Mouse (Mus musculus): Measurements from ENCODE around the gene Zfp648. TPM values are rescaled to one million over a fixed set of nuclear protein-coding genes. Genes with fewer than 3 reads are reported as not detected.
A peak's percentile ranks its signal among the peaks of the same experiment; 100 is the strongest.

Gene Zfp648
- polyA plus RNA-seq, 1 experiment from 2014 or later: 0.16 TPM

DNA sequence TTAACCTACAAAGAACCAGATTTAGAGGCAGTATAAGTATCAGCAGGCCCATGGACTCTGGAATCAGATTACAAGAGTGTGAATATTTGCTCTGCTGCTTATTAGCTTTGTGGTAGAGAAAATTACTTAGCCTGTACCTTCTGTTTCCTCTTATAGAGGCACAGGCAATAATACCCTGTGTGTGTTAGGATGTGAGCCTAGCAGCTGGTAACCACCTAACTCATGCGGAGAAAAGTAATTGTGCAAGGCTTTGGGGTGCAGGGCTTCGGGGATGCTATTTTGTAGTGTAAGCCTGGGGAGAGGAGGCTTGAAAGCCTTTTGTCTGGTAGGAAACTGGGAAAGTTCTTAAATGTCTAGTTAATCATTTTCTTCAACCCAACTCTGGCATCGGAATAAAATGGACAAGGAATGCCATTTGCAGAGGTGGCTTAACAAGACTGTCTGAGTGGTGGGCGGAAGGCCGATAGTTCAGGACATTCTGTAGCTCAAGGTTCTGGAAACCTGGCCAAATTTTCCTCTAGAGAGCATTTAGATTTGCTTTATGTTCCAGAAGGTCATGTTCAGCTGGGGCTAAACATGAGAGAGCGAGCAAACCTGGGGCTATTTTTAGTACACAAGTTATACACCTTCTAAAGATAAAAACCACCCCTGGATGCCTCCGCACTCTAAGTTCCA is 17.8 kb upstream of the Zfp648 start:
- H3K4me3 ChIP-seq: no peak overlapping the region
- H3K9ac ChIP-seq: no peak overlapping the region
- H3K27ac ChIP-seq: no peak overlapping the region
- H3K4me1 ChIP-seq (replicated peaks): no peaks in the 10 kb centered on the region
- no peaks in the 10 kb centered on the region for H3K9me3 ChIP-seq (replicated peaks)
- 80% methylated on average over 7 of the region's 7 CpGs for WGBS
- no peak overlapping the region for H3K4me2 ChIP-seq
- no peak for ATAC-seq (replicated peaks; ENCODE audit: insufficient number of reproducible peaks, insufficient read depth, low FRiP score, low read depth)
- H3K36me3 ChIP-seq: no peaks in the 10 kb centered on the region
- H3K27me3 ChIP-seq: no peaks in the 10 kb centered on the region

DNA sequence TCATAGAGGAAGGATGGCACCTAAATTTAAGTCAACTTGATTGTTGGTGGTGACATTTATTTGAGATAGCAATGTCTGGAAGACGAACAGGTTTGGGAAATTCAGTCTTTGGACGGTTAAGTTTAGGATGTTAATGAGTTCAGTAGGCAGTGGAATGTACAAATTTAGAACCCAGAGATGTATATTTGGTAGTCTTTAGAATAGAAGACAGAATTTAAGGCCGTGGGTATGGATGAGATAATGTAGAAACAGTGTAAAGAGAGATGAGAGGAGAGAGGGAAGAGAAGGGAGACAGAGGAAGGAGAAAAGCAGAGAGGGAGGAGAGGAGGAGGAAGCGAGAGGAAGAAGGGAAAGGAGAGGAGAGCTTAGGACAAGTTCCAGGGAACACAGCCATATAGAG is 12.8 kb upstream of the Zfp648 start:
- Histone ChIP-seq H3K27me3 (no peaks in the 10 kb centered on the region), H3K4me3 (no peak overlapping the region), H3K9me3 (replicated peaks) (no peaks in the 10 kb centered on the region), H3K27ac (no peak overlapping the region), H3K9ac (no peak overlapping the region), H3K4me1 (replicated peaks) (no peaks in the 10 kb centered on the region), H3K4me2 (no peak overlapping the region), H3K36me3 (no peaks in the 10 kb centered on the region)
- no peak for ATAC-seq (replicated peaks; ENCODE audit: insufficient number of reproducible peaks, insufficient read depth, low FRiP score, low read depth)
- 78% methylated on average over 4 of the region's 4 CpGs for WGBS

DNA sequence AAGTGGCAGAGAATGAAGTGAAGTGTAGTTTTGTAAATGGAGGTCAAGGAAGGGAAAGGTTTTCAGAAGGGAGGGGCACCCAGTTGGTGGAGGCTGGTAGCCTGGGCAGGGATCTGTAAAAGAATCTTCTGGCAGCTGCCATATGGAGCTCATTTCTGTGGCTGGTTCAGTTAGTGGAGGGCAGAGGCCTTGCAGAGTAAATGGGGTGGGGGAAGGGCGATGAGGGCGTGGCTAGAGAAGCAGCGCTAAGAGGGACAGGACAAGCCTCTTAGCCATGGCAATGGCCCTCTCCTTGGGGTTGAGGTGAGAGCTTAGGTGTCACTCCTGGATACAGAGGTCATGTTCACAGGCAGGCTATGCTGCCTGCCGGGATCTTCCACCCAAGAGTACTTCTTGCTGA is 12.4 kb upstream of the Zfp648 start:
- H3K4me3 ChIP-seq: no peak overlapping the region
- H3K36me3 ChIP-seq: no peaks in the 10 kb centered on the region
- WGBS: 34% methylated on average over 4 of the region's 4 CpGs
- H3K27ac ChIP-seq: no peak overlapping the region
- H3K4me2 ChIP-seq: no peak overlapping the region
- no peaks in the 10 kb centered on the region for H3K27me3 ChIP-seq
- H3K9me3 ChIP-seq (replicated peaks): no peaks in the 10 kb centered on the region
- no peaks in the 10 kb centered on the region for H3K4me1 ChIP-seq (replicated peaks)
- no peak overlapping the region for H3K9ac ChIP-seq
- no peak for ATAC-seq (replicated peaks; ENCODE audit: insufficient number of reproducible peaks, insufficient read depth, low FRiP score, low read depth)

DNA sequence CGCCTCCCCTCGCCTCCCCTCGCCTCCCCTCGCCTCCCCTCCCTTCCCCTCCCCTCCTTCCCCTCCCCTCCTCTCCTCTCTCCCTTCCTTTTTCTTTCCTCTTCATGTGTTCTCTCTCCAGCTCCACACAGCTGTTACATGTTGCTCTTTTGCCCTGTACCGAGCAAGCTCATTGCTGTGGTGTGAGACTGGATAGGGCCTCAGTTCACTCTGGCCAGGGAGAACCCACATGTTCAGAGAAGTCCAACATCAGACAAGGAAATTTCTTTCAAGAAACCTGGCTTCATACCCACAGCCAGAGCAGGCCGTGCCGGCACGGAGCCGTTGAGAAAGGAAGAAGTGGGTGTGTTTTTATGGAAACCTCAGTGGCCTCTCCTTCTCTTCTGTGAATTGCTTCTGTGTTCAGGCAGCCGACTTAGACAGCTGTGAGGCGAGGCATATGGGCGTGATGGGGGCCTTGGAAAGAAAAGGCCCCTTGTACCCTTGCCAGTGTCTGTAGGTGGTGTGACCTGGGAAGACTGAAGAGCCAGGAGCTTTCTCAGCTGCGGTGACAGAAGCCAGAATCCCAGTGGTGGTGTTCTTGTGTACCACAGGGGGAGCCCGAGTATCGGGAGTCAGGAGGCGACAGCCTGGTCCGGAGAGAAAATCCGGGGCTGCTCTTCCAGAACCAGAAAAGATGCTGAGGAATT is 11.0 kb upstream of the Zfp648 start:
- no peak overlapping the region for H3K4me3 ChIP-seq
- H3K4me1 ChIP-seq (replicated peaks): no peaks in the 10 kb centered on the region
- 62% methylated on average over 15 of the region's 18 CpGs for WGBS
- H3K27me3 ChIP-seq: no peaks in the 10 kb centered on the region
- no peak overlapping the region for H3K4me2 ChIP-seq
- H3K27ac ChIP-seq: no peak overlapping the region
- H3K9ac ChIP-seq: no peak overlapping the region
- ATAC-seq (replicated peaks; ENCODE audit: insufficient number of reproducible peaks, insufficient read depth, low FRiP score, low read depth): 0 out of 2 replicates have a peak, but pooled peaks have one; percentile 31
- no peaks in the 10 kb centered on the region for H3K36me3 ChIP-seq
- H3K9me3 ChIP-seq (replicated peaks): no peaks in the 10 kb centered on the region

DNA sequence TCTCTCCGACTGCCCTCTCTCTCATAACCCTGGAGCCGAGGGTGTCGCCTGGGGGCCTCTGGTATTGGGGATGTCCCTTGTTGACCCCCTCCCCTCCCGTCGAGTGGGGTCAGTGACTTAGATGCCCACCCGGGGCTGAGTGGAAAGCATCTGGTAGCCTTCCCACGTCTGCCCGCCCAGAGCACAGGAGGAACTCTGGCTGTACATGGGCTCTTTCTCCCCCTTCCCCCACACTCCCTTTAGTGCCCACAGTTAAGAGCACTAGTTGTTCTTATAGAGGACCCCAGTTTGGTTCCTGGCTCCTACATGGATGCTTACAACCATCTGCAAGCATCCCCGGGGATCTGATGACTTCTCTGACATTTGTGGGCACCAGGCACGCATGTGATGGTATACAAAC is 2.1 kb upstream of the Zfp648 start:
- WGBS: 87% methylated on average over 10 of the region's 10 CpGs

DNA sequence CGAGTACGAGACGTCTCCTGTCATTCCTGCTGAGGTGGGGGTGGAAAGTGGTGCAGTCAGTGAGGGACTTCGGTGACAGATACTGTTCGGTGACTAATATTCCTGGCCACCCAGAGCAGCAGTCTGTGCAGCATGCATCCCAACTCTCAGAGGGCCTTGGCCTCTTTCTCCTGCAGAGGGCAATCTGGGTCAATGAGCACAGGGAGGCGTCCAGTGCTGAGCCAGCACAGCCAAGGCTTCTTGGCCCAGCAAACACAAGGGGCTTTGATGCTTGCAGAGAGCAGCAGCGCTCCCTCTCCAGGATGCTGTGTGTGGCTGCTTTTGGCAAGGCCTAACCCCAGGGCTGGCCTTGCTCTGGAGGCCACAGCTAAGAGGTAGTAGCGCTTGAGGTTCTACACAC is 1.6 kb downstream of the Zfp648 start:
- Histone ChIP-seq H3K36me3 (no peaks in the 10 kb centered on the region), H3K4me1 (replicated peaks) (peaks cover 10% of the 10 kb centered on the region), H3K4me3 (no peak overlapping the region), H3K27me3 (peaks cover 41% of the 10 kb centered on the region), H3K27ac (no peak overlapping the region), H3K9ac (no peak overlapping the region), H3K9me3 (replicated peaks) (no peaks in the 10 kb centered on the region), H3K4me2 (no peak overlapping the region)
- ATAC-seq (replicated peaks; ENCODE audit: insufficient number of reproducible peaks, insufficient read depth, low FRiP score, low read depth): no peak
- 66% methylated on average over 8 of the region's 8 CpGs for WGBS

More for the DNA sequence above, 2.1 kb upstream of the Zfp648 start:
- Histone ChIP-seq H3K4me2 (no peak overlapping the region), H3K4me3 (no peak overlapping the region), H3K9ac (no peak overlapping the region), H3K36me3 (no peaks in the 10 kb centered on the region), H3K4me1 (replicated peaks) (no peaks in the 10 kb centered on the region), H3K27ac (no peak overlapping the region), H3K9me3 (replicated peaks) (no peaks in the 10 kb centered on the region), H3K27me3 (peaks cover 14% of the 10 kb centered on the region)
- no peak for ATAC-seq (replicated peaks; ENCODE audit: insufficient number of reproducible peaks, insufficient read depth, low FRiP score, low read depth)

DNA sequence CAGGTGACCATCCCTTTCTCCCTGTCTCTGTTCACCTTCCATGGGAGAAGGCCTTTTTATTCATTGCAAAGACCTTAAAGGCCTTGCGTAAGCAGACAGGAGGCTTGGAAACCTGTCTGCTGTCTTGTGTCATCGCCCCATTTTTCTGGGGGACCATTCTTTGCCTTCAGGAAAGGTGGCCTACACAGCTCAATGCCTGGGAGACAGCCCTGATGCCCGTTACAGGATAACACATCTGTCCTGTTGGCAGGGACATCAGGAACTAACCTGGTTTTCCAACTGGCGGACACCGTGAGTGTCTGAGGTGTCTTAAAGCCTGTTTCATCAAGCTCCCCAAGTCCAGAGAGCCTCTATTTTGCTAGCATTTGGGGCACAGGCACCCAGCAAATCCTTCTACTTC is 2.4 kb downstream of the Zfp648 start:
- 81% methylated on average over 5 of the region's 5 CpGs for WGBS

DNA sequence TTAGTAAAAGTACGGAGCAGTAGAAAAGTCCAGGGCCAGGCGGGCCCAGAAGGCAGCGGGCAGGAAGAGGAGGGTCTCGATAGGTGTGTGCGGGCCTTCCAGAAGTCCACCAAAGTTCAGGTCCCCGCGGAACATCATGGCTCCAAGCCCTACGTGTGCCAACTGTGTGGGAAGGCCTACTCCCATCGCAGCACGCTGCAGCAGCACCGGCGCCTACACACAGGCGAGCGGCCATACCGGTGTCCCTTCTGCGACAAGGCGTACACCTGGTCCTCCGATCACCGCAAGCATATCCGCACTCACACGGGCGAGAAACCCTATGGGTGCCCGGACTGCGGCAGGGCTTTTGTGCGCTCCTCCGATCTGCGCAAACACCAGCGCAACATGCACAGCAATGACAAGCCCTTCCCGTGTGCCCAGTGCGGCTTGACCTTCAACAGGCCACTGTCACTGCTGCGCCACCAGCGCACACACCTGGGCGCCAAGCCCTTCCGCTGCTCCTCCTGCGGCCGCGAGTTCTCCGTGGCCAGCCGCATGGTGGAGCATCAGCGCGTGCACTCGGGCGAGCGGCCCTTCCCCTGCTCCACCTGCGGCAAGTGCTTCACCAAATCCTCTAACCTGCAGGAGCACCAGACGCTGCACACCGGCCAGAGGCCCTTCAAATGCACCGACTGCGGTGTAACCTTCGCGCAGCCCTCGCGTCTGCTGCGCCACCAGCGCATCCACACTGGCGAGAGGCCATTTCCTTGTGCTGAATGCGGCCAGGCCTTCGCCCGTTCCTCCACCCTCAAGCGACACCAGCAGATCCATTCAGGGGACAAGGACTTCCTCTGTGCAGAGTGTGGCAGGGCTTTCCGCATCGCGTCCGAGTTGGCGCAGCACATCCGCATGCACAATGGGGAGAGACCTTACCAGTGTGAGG is 3.9 kb downstream of the Zfp648 start:
- peaks cover 41% of the 10 kb centered on the region for H3K27me3 ChIP-seq
- H3K9ac ChIP-seq: no peak overlapping the region
- no peaks in the 10 kb centered on the region for H3K9me3 ChIP-seq (replicated peaks)
- peak overlapping the region; percentile 43 for H3K4me3 ChIP-seq
- no peak for ATAC-seq (replicated peaks; ENCODE audit: insufficient number of reproducible peaks, insufficient read depth, low FRiP score, low read depth)
- H3K4me1 ChIP-seq (replicated peaks): peaks cover 10% of the 10 kb centered on the region
- WGBS: 10% methylated on average over 66 of the region's 66 CpGs
- no peak overlapping the region for H3K27ac ChIP-seq
- H3K36me3 ChIP-seq: no peaks in the 10 kb centered on the region
- peak overlapping the region; percentile 68 for H3K4me2 ChIP-seq

More for the DNA sequence above, 2.4 kb downstream of the Zfp648 start:
- H3K4me1 ChIP-seq (replicated peaks): peaks cover 10% of the 10 kb centered on the region
- no peak overlapping the region for H3K4me3 ChIP-seq
- H3K27me3 ChIP-seq: peaks cover 41% of the 10 kb centered on the region
- no peak overlapping the region for H3K4me2 ChIP-seq
- H3K9me3 ChIP-seq (replicated peaks): no peaks in the 10 kb centered on the region
- ATAC-seq (replicated peaks; ENCODE audit: insufficient number of reproducible peaks, insufficient read depth, low FRiP score, low read depth): no peak
- H3K36me3 ChIP-seq: no peaks in the 10 kb centered on the region
- no peak overlapping the region for H3K27ac ChIP-seq
- no peak overlapping the region for H3K9ac ChIP-seq

DNA sequence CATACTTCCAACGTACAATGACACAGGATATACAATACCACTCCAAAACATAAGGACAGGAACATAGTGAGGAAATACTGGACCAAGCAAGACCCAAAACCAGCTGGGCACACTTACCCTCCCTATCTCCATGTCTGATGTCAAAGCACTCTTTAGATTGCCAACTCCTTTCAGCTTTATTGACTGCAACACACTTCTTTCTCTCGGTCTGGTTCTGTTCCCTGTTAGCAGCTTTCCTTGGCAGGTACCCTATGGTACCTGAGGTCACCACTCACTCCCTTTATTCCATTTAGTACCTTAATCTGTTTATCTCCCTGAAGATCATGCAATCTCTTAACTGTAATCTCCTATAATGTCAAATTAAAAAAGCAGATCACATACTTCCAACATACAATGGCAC is 19.0 kb downstream of the Zfp648 start:
- H3K27me3 ChIP-seq: no peaks in the 10 kb centered on the region
- H3K36me3 ChIP-seq: no peaks in the 10 kb centered on the region
- no peaks in the 10 kb centered on the region for H3K9me3 ChIP-seq (replicated peaks)
- H3K27ac ChIP-seq: no peak overlapping the region
- no peaks in the 10 kb centered on the region for H3K4me1 ChIP-seq (replicated peaks)
- ATAC-seq (replicated peaks; ENCODE audit: insufficient number of reproducible peaks, insufficient read depth, low FRiP score, low read depth): no peak
- 80% methylated on average over 2 of the region's 2 CpGs for WGBS
- H3K9ac ChIP-seq: no peak overlapping the region
- H3K4me3 ChIP-seq: no peak overlapping the region
- H3K4me2 ChIP-seq: no peak overlapping the region

DNA sequence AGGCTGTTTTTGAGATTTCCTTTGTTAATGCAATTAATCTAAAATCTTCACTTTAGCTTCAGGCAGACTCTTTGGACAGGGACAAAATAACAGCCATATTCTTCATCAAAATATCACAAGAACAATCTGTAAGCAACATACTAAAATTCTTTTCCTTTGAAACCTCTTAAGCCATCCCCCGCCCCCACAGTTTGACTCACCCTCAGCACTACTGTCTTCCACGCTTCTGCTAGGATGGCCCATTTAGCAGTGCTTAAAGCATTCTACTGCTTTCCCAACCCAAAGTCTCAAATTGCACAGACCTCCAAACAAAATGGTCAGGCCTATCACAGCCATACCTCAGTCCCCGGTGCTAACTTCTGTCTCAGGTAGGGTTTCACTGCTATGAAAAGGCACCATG is 19.6 kb downstream of the Zfp648 start:
- Histone ChIP-seq H3K27ac (no peak overlapping the region), H3K9me3 (replicated peaks) (no peaks in the 10 kb centered on the region), H3K36me3 (no peaks in the 10 kb centered on the region), H3K4me2 (no peak overlapping the region), H3K4me1 (replicated peaks) (no peaks in the 10 kb centered on the region), H3K4me3 (no peak overlapping the region), H3K9ac (no peak overlapping the region), H3K27me3 (no peaks in the 10 kb centered on the region)
- 92% methylated on average over 3 of the region's 3 CpGs for WGBS
- no peak for ATAC-seq (replicated peaks; ENCODE audit: insufficient number of reproducible peaks, insufficient read depth, low FRiP score, low read depth)

DNA sequence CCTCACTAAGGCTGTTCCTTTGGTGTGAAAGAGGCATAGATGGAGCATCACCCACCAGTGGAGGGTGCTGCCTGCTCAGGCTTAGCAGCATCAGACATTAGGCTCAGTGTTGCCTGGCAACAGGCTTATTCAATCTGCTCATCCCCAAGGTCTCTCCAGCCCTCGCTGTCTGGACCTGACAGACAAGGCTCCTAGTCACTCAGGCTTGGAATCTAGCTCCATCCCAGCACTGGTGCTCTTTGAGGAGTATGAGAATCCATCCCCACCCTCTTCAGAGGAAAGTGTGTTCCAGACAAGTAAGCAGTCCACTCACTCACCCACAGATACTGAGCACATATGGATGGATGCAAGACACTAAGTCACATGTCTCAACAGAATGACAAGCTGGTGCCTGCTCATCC is 22.8 kb downstream of the Zfp648 start:
- no peaks in the 10 kb centered on the region for H3K27me3 ChIP-seq
- H3K9ac ChIP-seq: no peak overlapping the region
- H3K27ac ChIP-seq: no peak overlapping the region
- H3K4me2 ChIP-seq: no peak overlapping the region
- no peaks in the 10 kb centered on the region for H3K9me3 ChIP-seq (replicated peaks)
- no peak for ATAC-seq (replicated peaks; ENCODE audit: insufficient number of reproducible peaks, insufficient read depth, low FRiP score, low read depth)
- no peaks in the 10 kb centered on the region for H3K36me3 ChIP-seq
- 36% methylated on average over 1 of the region's 1 CpGs for WGBS
- H3K4me1 ChIP-seq (replicated peaks): no peaks in the 10 kb centered on the region
- no peak overlapping the region for H3K4me3 ChIP-seq

Measured in heart, embryonic 15.5 days (tissue).